9 mouse cellular contexts compared by ENCODE assay signal in the genomic region with DNA sequence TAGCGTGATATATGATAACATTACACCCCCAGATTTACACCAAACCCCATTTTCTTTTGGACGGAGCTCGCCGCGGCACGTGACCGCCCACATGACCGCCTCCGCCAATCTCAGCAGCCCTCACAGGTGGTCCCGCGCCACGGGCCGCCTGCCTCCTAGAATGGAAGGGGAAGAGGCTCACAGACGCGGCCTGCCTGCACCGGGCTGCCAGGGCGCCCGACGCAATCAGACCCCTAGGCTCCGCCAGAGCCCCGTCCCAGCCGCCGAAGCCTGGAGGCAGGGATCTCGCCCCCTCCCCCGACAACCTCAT. TPM values are rescaled to one million over a fixed set of nuclear protein-coding genes. Genes with fewer than 3 reads are reported as not detected.
DNase-seq lines count a peak whose midpoint lies in the region; ATAC-seq and TF ChIP-seq lines count a peak whose summit lies in the region.
"Had no signal": no experiment of that assay in that cellular context is flagged by ENCODE, and none has a peak within 500 bp of the region (broad histone marks: within the 10 kb centered on the region; RNA-seq: fewer than 3 reads in every experiment).

No protein-coding gene starts in this region.

- no peak for TF ChIP-seq CTCF in small intestine, adult 2 months (IDR thresholded peaks at IDR 0.05; ENCODE audit: extremely low read depth, insufficient read length, insufficient replicate concordance, low read depth, low read length)

- ATAC-seq in forebrain, embryonic 15.5 days (replicated peaks), result 0 out of 2 replicates have a peak, but pooled peaks have one; percentile 39
- peak; percentile 47 for ATAC-seq in intestine, embryonic 16.5 days
- ATAC-seq: Patski had no signal

- no peak overlapping the region for H3K27ac ChIP-seq in forebrain, embryonic 15.5 days (replicated peaks)
- no peak overlapping the region for H3K27ac ChIP-seq in intestine, embryonic 16.5 days (ENCODE audit: low read length)
- no peak overlapping the region for H3K27ac ChIP-seq in small intestine, adult 2 months (ENCODE audit: insufficient read depth, low read depth, low read length)

- H3K9ac ChIP-seq in forebrain, embryonic 15.5 days (replicated peaks), result no peak overlapping the region
- peak overlapping the region; percentile 63 for H3K9ac ChIP-seq in intestine, embryonic 16.5 days (ENCODE audit: low read depth, low read length)

- H3K4me2 ChIP-seq in forebrain, embryonic 15.5 days (replicated peaks), result peak overlapping the region; percentile 14
- H3K4me2 ChIP-seq in intestine, embryonic 16.5 days (ENCODE audit: low read depth, low read length), result peak overlapping the region; percentile 75

- peak; percentile 44 for TF ChIP-seq POLR2A in small intestine, adult 2 months (IDR thresholded peaks at IDR 0.05; ENCODE audit: low read depth, low read length)

- under 1% methylated on average over 25 of the region's 25 CpGs for WGBS in forebrain, embryonic 15.5 days
- WGBS in intestine, embryonic 16.5 days, result under 1% methylated on average over 25 of the region's 25 CpGs
- 2% methylated on average over 25 of the region's 25 CpGs for WGBS in small intestine, adult 2 months

- H3K36me3 ChIP-seq in forebrain, embryonic 15.5 days, result no peaks in the 10 kb centered on the region
- no peaks in the 10 kb centered on the region for H3K36me3 ChIP-seq in intestine, embryonic 16.5 days (ENCODE audit: control insufficient read depth, insufficient read depth, low read length)
- no peaks in the 10 kb centered on the region for H3K36me3 ChIP-seq in small intestine, adult 2 months (ENCODE audit: control insufficient read depth, insufficient read depth, low read length)

- H3K4me1 ChIP-seq in forebrain, embryonic 15.5 days, result peaks cover 20% of the 10 kb centered on the region
- H3K4me1 ChIP-seq in intestine, embryonic 16.5 days (ENCODE audit: control insufficient read depth, insufficient read depth, low read length), result peaks cover 28% of the 10 kb centered on the region
- peaks cover 16% of the 10 kb centered on the region for H3K4me1 ChIP-seq in small intestine, adult 2 months (ENCODE audit: control insufficient read depth, insufficient read depth, insufficient read length, low read length)

- DNase-seq in retina, embryonic 14.5 days (ENCODE audit: low spot score), result peak; percentile 54
- DNase-seq in retina, postnatal 1 day, result no peak
- DNase-seq in lung, adult 18-20 months, result peak; percentile 59 to 60
- DNase-seq in cerebellum, postnatal 25 days, result no peak
- DNase-seq in left cerebral cortex, adult 18-20 months (ENCODE audit: low spot score in 2 of 2), result no peak

- H3K27me3 ChIP-seq in forebrain, embryonic 15.5 days, result peaks cover 99% of the 10 kb centered on the region
- peaks cover 81% of the 10 kb centered on the region for H3K27me3 ChIP-seq in intestine, embryonic 16.5 days (replicated peaks; ENCODE audit: control insufficient read depth, insufficient read depth, low read length)
- H3K27me3 ChIP-seq in small intestine, adult 2 months (ENCODE audit: control insufficient read depth, insufficient read depth, low read length), result peaks cover 88% of the 10 kb centered on the region
- H3K27me3 ChIP-seq: Patski had no signal

- peak overlapping the region; percentile 18 for H3K4me3 ChIP-seq in forebrain, embryonic 15.5 days
- H3K4me3 ChIP-seq in intestine, embryonic 16.5 days (ENCODE audit: low read length), result peak overlapping the region; percentile 55
- H3K4me3 ChIP-seq in small intestine, adult 2 months (ENCODE audit: low read depth, low read length), result peak overlapping the region; percentile 56

- H3K9me3 ChIP-seq in forebrain, embryonic 15.5 days, result no peaks in the 10 kb centered on the region
- H3K9me3 ChIP-seq in intestine, embryonic 16.5 days (ENCODE audit: control insufficient read depth, low read length), result no peaks in the 10 kb centered on the region

RNA-seq across cellular contexts. Expression of a gene that starts 4.2 kb away (rescaled TPM):
- not detected in 2 replicates for polyA plus RNA-seq in forebrain, embryonic 15.5 days (2015; fragmentation: Nextera tagmentation; extraction: Ambion mirVana)
- 6.0 and 8.2 TPM in 2 replicates for polyA plus RNA-seq in intestine, embryonic 16.5 days (2015; fragmentation: Nextera tagmentation; extraction: Ambion mirVana)
- polyA plus RNA-seq in small intestine, adult 2 months (2012; rRNA removed), result 0.04 and 2.5 TPM in 2 replicates
- total RNA-seq in left cerebral cortex, adult 18-20 months (2021), result not detected

RNA-seq across cellular contexts. Expression of a gene that starts 4.3 kb away (rescaled TPM):
- not detected in 2 replicates for polyA plus RNA-seq in forebrain, embryonic 15.5 days (2015; fragmentation: Nextera tagmentation; extraction: Ambion mirVana)
- polyA plus RNA-seq in intestine, embryonic 16.5 days (2015; fragmentation: Nextera tagmentation; extraction: Ambion mirVana), result not detected in 2 replicates
- polyA plus RNA-seq in small intestine, adult 2 months (2012; rRNA removed), result 0.58 TPM in 1 of 2 replicates, not detected in the other
- total RNA-seq in left cerebral cortex, adult 18-20 months (2021), result not detected

RNA-seq across cellular contexts. Expression of a gene that starts 4.3 kb away (rescaled TPM):
- not detected in 2 replicates for polyA plus RNA-seq in forebrain, embryonic 15.5 days (2015; fragmentation: Nextera tagmentation; extraction: Ambion mirVana)
- 5.2 and 5.9 TPM in 2 replicates for polyA plus RNA-seq in intestine, embryonic 16.5 days (2015; fragmentation: Nextera tagmentation; extraction: Ambion mirVana)
- polyA plus RNA-seq in small intestine, adult 2 months (2012; rRNA removed), result 3.5 and 5.0 TPM in 2 replicates
- total RNA-seq in left cerebral cortex, adult 18-20 months (2021), result not detected

RNA-seq across cellular contexts. Expression of a gene that starts 8.9 kb away (rescaled TPM):
- not detected in 2 replicates for polyA plus RNA-seq in forebrain, embryonic 15.5 days (2015; fragmentation: Nextera tagmentation; extraction: Ambion mirVana)
- 1.2 and 1.4 TPM in 2 replicates for polyA plus RNA-seq in intestine, embryonic 16.5 days (2015; fragmentation: Nextera tagmentation; extraction: Ambion mirVana)
- 0.15 and 0.52 TPM in 2 replicates for polyA plus RNA-seq in small intestine, adult 2 months (2012; rRNA removed)
- not detected for total RNA-seq in left cerebral cortex, adult 18-20 months (2021)

RNA-seq across cellular contexts. Expression of a gene that starts 13.0 kb away (rescaled TPM):
- polyA plus RNA-seq in forebrain, embryonic 15.5 days (2015; fragmentation: Nextera tagmentation; extraction: Ambion mirVana), result not detected in 2 replicates
- 15.3 and 15.5 TPM in 2 replicates for polyA plus RNA-seq in intestine, embryonic 16.5 days (2015; fragmentation: Nextera tagmentation; extraction: Ambion mirVana)
- 3.5 and 4.7 TPM in 2 replicates for polyA plus RNA-seq in small intestine, adult 2 months (2012; rRNA removed)
- not detected for total RNA-seq in left cerebral cortex, adult 18-20 months (2021)

Comparison
In these comparisons a context has a peak if more than half of its experiments do, and no peak if none do; other contexts are left out.
1. DNase-seq: peak in retina, embryonic 14.5 days (single experiment) and lung, adult 18-20 months (2 of 2); none in retina, postnatal 1 day (single experiment), cerebellum, postnatal 25 days (0 of 2) and left cerebral cortex, adult 18-20 months (0 of 2).
2. Peak in every context shown above with its lines, with median percentiles within 50 percentile points of each other: H3K4me3 ChIP-seq.